Mouse (Mus musculus): ENCODE measurements around the gene Prkacb.

- no peak for TF ChIP-seq CTCF (IDR thresholded peaks at IDR 0.05; ENCODE audit: low read depth, low read length)
- no peak for TF ChIP-seq POLR2A (IDR thresholded peaks at IDR 0.05; ENCODE audit: insufficient read depth, low read length)
- no peak for TF ChIP-seq EP300 (IDR thresholded peaks at IDR 0.05; ENCODE audit: insufficient read depth, low read depth, low read length)
Observed at GRCm38 (mm10) chr3:146731499-146731898, 81.3 kb downstream of the Prkacb start.
